Mouse (Mus musculus) bone marrow, adult 2 months (tissue): ENCODE data around the gene Cyb561.

Experiments used
- CTCF ChIP-seq: fragments of 200-500 bp; IDR thresholded peaks from 2 replicates; pipeline ENCODE4 v1.5.1; 2011; ENCODE audit warnings: low read length, control low read depth; ENCODE audit not compliant: control insufficient read depth, insufficient read depth
- POLR2A ChIP-seq: fragments of 200-500 bp; IDR thresholded peaks from 2 replicates; pipeline ENCODE4 v1.6.1; 2011; ENCODE audit warnings: low read depth, mild to moderate bottlenecking, control low read depth, low read length, borderline replicate concordance; ENCODE audit not compliant: control insufficient read depth

DNA sequence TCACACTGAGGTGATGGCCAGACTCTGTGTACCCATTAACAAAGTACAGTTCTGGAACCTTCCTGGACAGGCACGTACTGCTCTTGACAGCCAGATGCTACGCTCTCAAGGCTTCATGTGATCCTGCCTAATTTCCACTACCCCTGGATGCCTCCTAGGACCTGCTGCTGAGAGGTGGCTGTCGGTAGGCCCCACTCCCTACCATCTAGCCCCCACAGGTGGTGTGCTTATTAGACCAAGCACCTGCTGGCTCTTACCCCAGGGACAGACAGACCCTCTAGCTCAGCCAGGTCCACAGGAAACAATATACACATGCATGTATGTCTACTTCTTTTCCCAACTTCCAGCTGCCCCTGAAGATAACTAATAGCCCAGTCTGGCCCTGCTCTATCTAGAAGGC is 16.2 kb downstream of the Cyb561 start:
- no peak for TF ChIP-seq CTCF
- no peak for TF ChIP-seq POLR2A
